Mouse (Mus musculus) bone marrow, adult 2 months (tissue): ENCODE measurements around the gene Cspg4.

Source experiments
- CTCF ChIP-seq: fragments of 200-500 bp; IDR thresholded peaks from 2 replicates; pipeline ENCODE4 v1.5.1; 2011; ENCODE audit warnings: low read length, control low read depth; ENCODE audit not compliant: control insufficient read depth, insufficient read depth
- POLR2A ChIP-seq: fragments of 200-500 bp; IDR thresholded peaks from 2 replicates; pipeline ENCODE4 v1.6.1; 2011; ENCODE audit warnings: low read depth, mild to moderate bottlenecking, control low read depth, low read length, borderline replicate concordance; ENCODE audit not compliant: control insufficient read depth

DNA sequence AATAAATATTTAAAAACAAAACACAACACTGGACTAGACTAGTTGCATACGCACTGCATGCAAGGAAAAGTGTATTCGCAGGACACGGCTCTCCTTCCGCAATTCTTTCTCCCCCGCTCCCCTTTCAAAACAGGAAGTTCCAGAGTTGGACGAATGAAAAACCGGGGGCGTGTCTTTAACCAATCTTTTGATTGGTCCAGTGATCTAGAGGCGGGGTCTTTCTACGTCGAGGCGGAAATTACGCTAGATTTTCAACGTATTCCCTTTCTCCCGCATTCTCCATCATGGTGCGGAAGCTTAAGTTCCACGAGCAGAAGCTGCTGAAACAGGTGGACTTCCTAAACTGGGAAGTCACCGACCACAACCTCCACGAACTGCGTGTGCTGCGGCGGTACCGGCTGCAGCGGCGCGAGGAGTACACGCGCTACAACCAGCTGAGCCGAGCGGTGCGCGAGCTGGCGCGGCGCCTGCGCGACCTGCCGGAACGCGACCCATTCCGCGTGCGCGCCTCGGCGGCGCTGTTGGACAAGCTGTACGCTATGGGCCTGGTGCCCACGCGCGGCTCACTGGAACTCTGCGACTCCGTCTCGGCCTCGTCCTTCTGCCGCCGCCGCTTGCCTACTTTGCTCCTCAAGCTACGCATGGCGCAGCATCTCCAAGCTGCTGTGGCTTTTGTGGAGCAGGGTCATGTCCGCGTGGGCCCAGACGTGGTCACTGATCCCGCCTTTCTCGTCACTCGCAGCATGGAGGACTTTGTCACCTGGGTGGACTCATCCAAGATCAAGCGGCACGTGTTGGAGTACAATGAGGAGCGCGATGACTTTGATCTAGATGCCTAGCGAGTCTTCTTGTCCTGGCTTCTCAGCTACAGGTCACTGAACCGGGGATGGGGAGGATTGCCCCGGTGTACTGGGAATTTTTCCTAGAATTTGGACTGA, 72.7 kb downstream of the Cspg4 start, which contains the start of gene Imp3:
- TF ChIP-seq CTCF (peak; percentile 23; the same call in 1 of the 2 replicates), POLR2A (peak; percentile 50; the same call in 1 of the 2 replicates)
